In the genomic region with DNA sequence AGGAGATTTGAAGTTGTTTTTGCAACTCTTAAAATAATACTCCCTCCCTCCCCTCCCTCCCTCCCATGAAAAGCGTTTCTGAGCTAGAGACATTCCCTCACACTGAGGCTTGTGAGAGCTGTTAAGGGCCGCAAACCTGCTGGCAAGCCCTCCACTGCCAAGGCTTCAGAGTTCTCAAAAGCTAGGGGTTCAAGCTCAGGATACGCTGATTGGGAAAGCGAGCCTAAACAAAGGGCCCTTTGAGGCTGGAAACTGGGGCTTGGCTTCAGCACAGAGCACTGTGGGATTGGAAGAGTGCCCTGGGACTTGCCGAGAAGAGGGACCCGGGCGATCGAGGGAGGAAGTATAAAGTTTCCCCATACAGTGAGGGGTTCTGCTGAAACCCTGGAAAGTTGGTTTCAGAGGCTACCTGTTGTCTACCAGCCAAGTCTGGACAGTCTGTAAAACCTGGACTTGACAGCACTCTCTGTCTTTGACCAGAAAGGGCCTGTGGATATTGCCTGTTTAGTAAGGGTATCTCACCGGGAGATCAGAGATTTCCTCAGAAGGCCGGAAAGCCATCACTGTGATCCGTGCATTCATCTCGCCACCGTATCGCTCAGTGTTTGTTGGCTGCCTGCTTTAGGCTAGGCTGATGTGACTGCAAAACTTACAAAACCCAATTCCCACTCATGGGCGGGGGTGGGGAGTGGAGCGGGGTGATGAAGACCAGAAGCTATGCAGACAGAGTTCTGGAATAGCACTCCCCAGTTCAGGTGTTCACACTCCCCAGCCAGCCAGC, we compare ENCODE assay signal across 8 mouse cellular contexts. TPM values are rescaled to one million over a fixed set of nuclear protein-coding genes. Genes with fewer than 3 reads are reported as not detected.
DNase-seq lines count a peak whose midpoint lies in the region; ATAC-seq lines count a peak whose summit lies in the region.

No protein-coding gene starts in this region.

- no peaks in the 10 kb centered on the region for H3K27me3 ChIP-seq in embryonic facial prominence, embryonic 13.5 days
- H3K27me3 ChIP-seq in hindbrain, embryonic 14.5 days (ENCODE audit: control insufficient read depth, insufficient read depth, low read length), result no peaks in the 10 kb centered on the region
- H3K27me3 ChIP-seq in midbrain, embryonic 13.5 days, result no peaks in the 10 kb centered on the region

- peaks cover 50% of the 10 kb centered on the region for H3K4me1 ChIP-seq in embryonic facial prominence, embryonic 13.5 days
- H3K4me1 ChIP-seq in hindbrain, embryonic 14.5 days (replicated peaks; ENCODE audit: control insufficient read depth, insufficient read depth, low read length), result peaks cover 38% of the 10 kb centered on the region
- peaks cover 52% of the 10 kb centered on the region for H3K4me1 ChIP-seq in midbrain, embryonic 13.5 days (replicated peaks)

- DNase-seq in gastrocnemius, postnatal 14 days, result peak; percentile 21
- DNase-seq in gastrocnemius, postnatal 10 days, result no peak
- DNase-seq in hindbrain, embryonic 14.5 days (ENCODE audit: low spot score), result peak; percentile 68
- DNase-seq in embryo, embryonic 9.5 days (ENCODE audit: extremely low spot score), result no peak
- no peak for DNase-seq in gastrocnemius, postnatal 36 days
- no peak for DNase-seq in lung, postnatal 36 days

- H3K9me3 ChIP-seq in embryonic facial prominence, embryonic 13.5 days, result no peaks in the 10 kb centered on the region
- H3K9me3 ChIP-seq in hindbrain, embryonic 14.5 days (ENCODE audit: control insufficient read depth, low read length), result no peaks in the 10 kb centered on the region
- H3K9me3 ChIP-seq in midbrain, embryonic 13.5 days, result no peaks in the 10 kb centered on the region

- intact Hi-C loops in gastrocnemius, postnatal 14 days (cut with DNase I; ENCODE audit: low total_unique reads), result no loop called here
- intact Hi-C loops in gastrocnemius, postnatal 36 days (cut with DNase I), result no loop called here

- H3K27ac ChIP-seq in embryonic facial prominence, embryonic 13.5 days, result peak overlapping the region; percentile 62
- H3K27ac ChIP-seq in hindbrain, embryonic 14.5 days, result peak overlapping the region; percentile 67
- peak overlapping the region; percentile 70 for H3K27ac ChIP-seq in midbrain, embryonic 13.5 days

- H3K9ac ChIP-seq in embryonic facial prominence, embryonic 13.5 days, result no peak overlapping the region
- no peak overlapping the region for H3K9ac ChIP-seq in hindbrain, embryonic 14.5 days
- no peak overlapping the region for H3K9ac ChIP-seq in midbrain, embryonic 13.5 days (replicated peaks)

- peaks cover 37% of the 10 kb centered on the region for H3K36me3 ChIP-seq in embryonic facial prominence, embryonic 13.5 days
- H3K36me3 ChIP-seq in hindbrain, embryonic 14.5 days (replicated peaks; ENCODE audit: control insufficient read depth, insufficient read depth), result no peaks in the 10 kb centered on the region
- H3K36me3 ChIP-seq in midbrain, embryonic 13.5 days, result peaks cover 5% of the 10 kb centered on the region

- H3K4me2 ChIP-seq in embryonic facial prominence, embryonic 13.5 days, result 0 out of 2 replicates have a peak overlapping the region, but pooled peaks have one; percentile 1
- no peak overlapping the region for H3K4me2 ChIP-seq in hindbrain, embryonic 14.5 days (replicated peaks)
- no peak overlapping the region for H3K4me2 ChIP-seq in midbrain, embryonic 13.5 days (replicated peaks)

- WGBS in embryonic facial prominence, embryonic 13.5 days, result 42% methylated on average over 16 of the region's 16 CpGs
- WGBS in hindbrain, embryonic 14.5 days, result 53% methylated on average over 16 of the region's 16 CpGs
- WGBS in midbrain, embryonic 13.5 days, result 57% methylated on average over 16 of the region's 16 CpGs

- no peak overlapping the region for H3K4me3 ChIP-seq in embryonic facial prominence, embryonic 13.5 days
- H3K4me3 ChIP-seq in hindbrain, embryonic 14.5 days (replicated peaks; ENCODE audit: low read length), result no peak overlapping the region
- no peak overlapping the region for H3K4me3 ChIP-seq in midbrain, embryonic 13.5 days (replicated peaks)

- ATAC-seq in embryonic facial prominence, embryonic 13.5 days (ENCODE audit: insufficient number of reproducible peaks, insufficient read depth, low FRiP score, low TSS enrichment, low read depth), result 0 out of 2 replicates have a peak, but pooled peaks have one; percentile 37
- ATAC-seq in hindbrain, embryonic 14.5 days (ENCODE audit: low FRiP score), result peak; percentile 52; the same call in 1 of the 2 replicates
- 0 out of 2 replicates have a peak, but pooled peaks have one; percentile 27 for ATAC-seq in midbrain, embryonic 13.5 days

RNA-seq across cellular contexts. Expression of a gene that starts 18.3 kb away (rescaled TPM):
- total RNA-seq in gastrocnemius, postnatal 14 days (2021), result 10 to 100 TPM; 62.1 to 63.0 TPM
- 10 to 100 TPM; 79.6 to 82.6 TPM for total RNA-seq in gastrocnemius, postnatal 10 days (2021)
- 150 and 160 TPM in 2 replicates for polyA plus RNA-seq in embryonic facial prominence, embryonic 13.5 days (2015; fragmentation: Nextera tagmentation; extraction: Ambion mirVana)
- polyA plus RNA-seq in hindbrain, embryonic 14.5 days (2014; fragmentation: Nextera tagmentation; extraction: Ambion mirVana), result 68.6 and 69.9 TPM in 2 replicates
- 58.5 TPM in 2 replicates for polyA plus RNA-seq in midbrain, embryonic 13.5 days (2015; fragmentation: Nextera tagmentation; extraction: Ambion mirVana)
- total RNA-seq in gastrocnemius, postnatal 36 days (2021), result 10 to 100 TPM; 43.9 to 45.4 TPM

Comparison
In these comparisons a context has a peak if more than half of its experiments do, and no peak if none do; other contexts are left out.
1. DNase-seq: peak in gastrocnemius, postnatal 14 days (single experiment) and hindbrain, embryonic 14.5 days (single experiment); none in gastrocnemius, postnatal 10 days (single experiment), embryo, embryonic 9.5 days (single experiment), gastrocnemius, postnatal 36 days (0 of 2) and lung, postnatal 36 days (single experiment).
2. Peak in every context shown above with its lines, with median percentiles within 50 percentile points of each other: ATAC-seq and H3K27ac ChIP-seq.